Mouse (Mus musculus) retina, embryonic 14.5 days (tissue): ENCODE measurements around the gene Snrpd3.
"Not testable (repeated sequence)": the region's sequence is repeated elsewhere in the genome, so short reads cannot be mapped to it uniquely, and the experiment has no call there.

Source experiments
- DNase-seq: peaks from one replicate; pipeline ENCODE4 v3.0.0-alpha.2; 2015; ENCODE audit warnings: low spot score

Gene Snrpd3

GRCm38 (mm10) chr10:75501641-75502040 is 15.7 kb upstream of the Snrpd3 start:
- no peak for DNase-seq

DNA sequence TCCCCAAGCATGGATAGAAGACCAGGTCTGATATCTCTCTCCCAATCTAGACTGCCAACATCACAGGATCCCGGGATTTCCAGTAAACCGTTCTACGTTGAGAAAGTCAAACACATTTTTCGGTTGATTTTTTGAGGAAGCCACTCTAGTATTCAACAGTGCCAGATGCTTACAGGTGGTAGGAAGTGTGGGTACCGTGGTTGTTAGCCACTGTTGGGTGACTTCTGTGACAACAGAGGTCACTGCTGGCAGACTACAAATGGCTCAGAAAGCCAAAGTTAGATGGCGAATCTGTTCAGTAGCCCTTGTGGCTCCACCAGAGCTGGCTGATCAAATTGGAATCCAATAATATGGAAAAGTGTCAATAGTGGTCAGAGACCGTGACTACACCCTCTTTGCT is 13.7 kb upstream of the Snrpd3 start:
- no peak for DNase-seq

GRCm38 (mm10) chr10:75504234-75505129 is 12.9 kb upstream of the Snrpd3 start:
- DNase-seq: no peak

- no peak for DNase-seq
These were observed 12.2 kb upstream of the Snrpd3 start for GRCm38 (mm10) chr10:75505130-75505495.

GRCm38 (mm10) chr10:75505928-75506327 is 11.4 kb upstream of the Snrpd3 start:
- not testable (repeated sequence) for DNase-seq

GRCm38 (mm10) chr10:75510446-75510845 is 6.9 kb upstream of the Snrpd3 start:
- no peak for DNase-seq

- no peak for DNase-seq
These were observed 6.3 kb upstream of the Snrpd3 start for GRCm38 (mm10) chr10:75511060-75511459.

DNA sequence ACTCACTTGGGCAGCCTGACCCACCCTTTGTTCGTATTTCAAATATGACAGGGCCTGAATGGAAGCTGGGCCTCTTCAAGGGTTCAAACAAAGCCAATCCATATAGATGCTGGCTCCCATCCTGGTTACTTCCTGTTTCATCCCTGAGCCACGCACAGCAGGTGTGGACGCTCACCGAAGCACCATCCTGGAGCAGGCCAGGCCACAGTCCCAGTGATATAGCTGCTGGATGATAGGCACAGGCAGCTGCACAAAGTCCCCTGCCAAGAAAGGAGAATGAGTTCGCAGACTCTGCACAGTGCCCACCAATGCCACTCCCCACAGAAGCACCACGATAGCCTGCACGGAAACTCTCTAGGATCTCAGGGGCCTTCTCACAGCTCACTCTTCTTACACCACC is 5.5 kb upstream of the Snrpd3 start:
- DNase-seq: no peak

DNA sequence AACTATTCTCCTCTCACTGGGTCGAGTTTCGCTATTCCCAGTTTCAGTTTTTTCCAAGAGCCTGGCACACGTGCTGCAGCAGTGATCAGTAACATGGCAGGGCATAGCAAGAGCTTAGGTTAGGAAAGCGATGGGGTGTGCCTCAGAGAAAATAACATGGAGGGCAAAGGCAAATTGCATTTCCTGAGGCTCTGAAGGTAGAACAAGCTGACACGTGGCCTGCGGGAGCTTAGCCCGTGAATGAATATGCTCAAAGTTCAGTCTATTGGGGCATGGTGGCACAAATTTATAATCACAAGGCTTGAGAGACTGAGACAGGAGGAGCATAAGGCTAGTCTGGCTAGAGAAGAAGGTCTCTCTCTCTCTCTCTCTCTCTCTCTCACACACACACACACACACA is 4.6 kb upstream of the Snrpd3 start:
- DNase-seq: no peak

- DNase-seq: no peak
These were observed 3.9 kb upstream of the Snrpd3 start for GRCm38 (mm10) chr10:75513306-75514067.

DNA sequence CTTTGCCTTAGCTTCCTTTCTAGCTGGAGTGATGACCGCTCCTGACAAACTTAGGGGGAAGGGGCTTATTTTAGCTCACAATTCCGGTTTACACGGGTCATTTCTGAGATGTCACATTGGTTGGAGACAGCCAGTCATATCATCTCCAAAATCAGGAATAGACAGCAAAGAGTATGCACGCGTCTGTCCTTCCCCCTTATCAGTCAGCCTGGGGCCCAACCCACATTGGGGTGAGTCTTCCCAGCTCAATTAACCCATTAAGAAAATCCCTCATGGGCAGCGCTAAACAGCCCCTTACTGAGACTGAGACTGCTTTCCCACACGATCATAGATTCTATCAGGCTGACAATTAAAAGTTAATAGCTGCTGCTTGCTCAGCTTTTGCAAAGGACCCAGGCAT is 3.0 kb upstream of the Snrpd3 start:
- no peak for DNase-seq

- DNase-seq: no peak
These were observed 1.9 kb upstream of the Snrpd3 start for GRCm38 (mm10) chr10:75515216-75516037.

GRCm38 (mm10) chr10:75516038-75516723 is 1.2 kb upstream of the Snrpd3 start:
- no peak for DNase-seq

DNA sequence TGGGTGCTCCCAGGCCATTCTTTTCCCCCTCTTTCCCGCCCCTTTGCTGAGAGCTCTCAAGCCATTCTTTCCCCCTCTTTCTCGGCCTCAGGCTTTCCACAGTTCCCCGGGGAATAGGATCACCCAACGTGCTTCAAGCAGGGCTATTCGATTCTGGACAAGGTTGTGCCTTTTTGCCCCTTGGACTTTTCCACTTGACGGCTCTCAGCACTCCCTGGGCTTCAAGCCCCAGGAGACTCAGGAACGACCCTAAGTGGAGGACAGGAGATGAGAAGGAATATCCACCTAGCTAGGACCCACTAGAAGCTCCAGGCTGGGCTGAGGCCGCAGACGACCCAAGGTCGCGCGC is 653 bp upstream of the Snrpd3 start:
- no peak for DNase-seq

DNA sequence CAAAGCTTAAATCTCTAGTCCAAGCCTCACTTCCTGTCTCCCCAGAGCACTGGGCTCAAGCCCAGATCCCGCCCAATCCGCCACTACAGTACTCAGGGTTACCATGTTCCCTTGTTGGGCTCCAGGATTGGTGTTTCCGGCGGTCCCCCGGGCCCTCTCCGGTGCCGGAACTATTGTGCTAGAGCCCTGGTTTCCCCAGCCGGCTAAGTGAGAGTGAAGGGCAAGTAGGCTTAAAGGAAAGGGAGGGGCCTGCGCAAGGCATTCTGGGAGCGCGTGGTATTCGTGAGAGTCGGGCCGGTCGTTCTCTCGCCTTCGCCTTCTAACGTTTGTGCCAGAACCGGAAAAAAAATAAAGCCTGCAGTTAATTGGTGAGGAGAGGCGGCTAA is 400 bp downstream of the Snrpd3 start, which contains the start of gene Gucd1:
Gene Gucd1, minus strand, starts transcription at position 215 of the 386 bp plus-strand sequence.
- DNase-seq: peak; percentile 97

- no peak for DNase-seq
These were observed 3.2 kb downstream of the Snrpd3 start for GRCm38 (mm10) chr10:75520581-75520980.

- DNase-seq: no peak
These were observed 4.3 kb downstream of the Snrpd3 start for GRCm38 (mm10) chr10:75521643-75522042.

GRCm38 (mm10) chr10:75525450-75525849 is 8.1 kb downstream of the Snrpd3 start:
- not testable (repeated sequence) for DNase-seq

GRCm38 (mm10) chr10:75530322-75530721 is 13.0 kb downstream of the Snrpd3 start:
- DNase-seq: no peak

GRCm38 (mm10) chr10:75531532-75532090 is 14.3 kb downstream of the Snrpd3 start:
- no peak for DNase-seq

- DNase-seq: no peak
These were observed 16.9 kb downstream of the Snrpd3 start for GRCm38 (mm10) chr10:75534216-75534615.
